Mouse (Mus musculus) stomach, postnatal 0 days (tissue): ENCODE results near the gene 1500009C09Rik.
A peak's percentile ranks its signal among the peaks of the same experiment; 100 is the strongest.

Experiments
- CTCF ChIP-seq: IDR thresholded peaks from 2 replicates; pipeline ENCODE4 v1.5.1; 2016; ENCODE audit warnings: antibody characterized with exemption, low read depth, mild to moderate bottlenecking, moderate library complexity
- EP300 ChIP-seq: optimal IDR thresholded peaks from 2 replicates; pipeline ENCODE3; 2016; ENCODE audit warnings: antibody characterized with exemption

- TF ChIP-seq CTCF (peak; percentile 54), EP300 (no peak)
These were observed 618 bp upstream of the 1500009C09Rik start for GRCm38 (mm10) chr15:82251579-82251978.
